Mouse (Mus musculus): ENCODE measurements around the gene Acta2.

DNA sequence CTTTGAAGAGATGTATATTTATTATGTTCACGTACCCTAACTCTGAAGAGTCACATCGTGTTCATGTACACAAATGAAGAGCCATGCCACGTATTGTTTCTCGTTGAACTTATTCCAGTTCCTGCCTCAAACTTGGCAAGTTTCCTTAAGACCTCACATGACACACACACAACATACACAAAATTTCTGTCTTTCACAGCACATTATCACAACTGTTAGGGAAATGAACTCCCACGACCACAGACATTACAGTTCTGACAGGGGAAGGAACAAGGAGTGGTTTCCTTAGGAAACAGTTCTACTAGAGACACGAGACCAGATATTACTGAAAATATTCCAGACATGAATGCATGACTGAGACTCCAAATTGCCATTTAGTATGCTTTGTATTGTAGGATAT, 28.2 kb upstream of the Acta2 start:
- TF ChIP-seq CTCF (conservative IDR thresholded peaks at IDR 0.05; ENCODE audit: low read length) (no peak), NANOG (IDR thresholded peaks at IDR 0.05; ENCODE audit: borderline replicate concordance, low read length) (no peak)
